Mouse (Mus musculus): Measurements from ENCODE around the gene Ifi213.
"Not testable (repeated sequence)": the region's sequence is repeated elsewhere in the genome, so short reads cannot be mapped to it uniquely, and the experiment has no call there.

Ifi213 gene

GRCm38 (mm10) chr1:173598838-173599494, at the start of gene Ifi213:
Ifi213 (minus strand) TSS chr1:173599274.
- not testable (repeated sequence) for DNase-seq (ENCODE audit: inconsistent ontology term)

GRCm38 (mm10) chr1:173645393-173645792, 46.3 kb upstream of the Ifi213 start:
- no peak for DNase-seq (ENCODE audit: inconsistent ontology term)

- DNase-seq (ENCODE audit: inconsistent ontology term) = no peak
These were observed 35.0 kb upstream of the Ifi213 start for GRCm38 (mm10) chr1:173633969-173634645.

GRCm38 (mm10) chr1:173630622-173631021, 31.5 kb upstream of the Ifi213 start, which contains the start of gene Ifi209:
Ifi209 (plus strand) TSS chr1:173630917.
- not testable (repeated sequence) for DNase-seq (ENCODE audit: inconsistent ontology term)

- DNase-seq (ENCODE audit: inconsistent ontology term) = no peak
These were observed 27.6 kb upstream of the Ifi213 start for GRCm38 (mm10) chr1:173626686-173627085.

GRCm38 (mm10) chr1:173624052-173624451, 25.0 kb upstream of the Ifi213 start:
- no peak for DNase-seq (ENCODE audit: inconsistent ontology term)

GRCm38 (mm10) chr1:173622216-173622615, 23.1 kb upstream of the Ifi213 start:
- not testable (repeated sequence) for DNase-seq (ENCODE audit: inconsistent ontology term)

- not testable (repeated sequence) for DNase-seq (ENCODE audit: inconsistent ontology term)
These were observed 11.2 kb upstream of the Ifi213 start for GRCm38 (mm10) chr1:173610291-173610690.

- DNase-seq (ENCODE audit: inconsistent ontology term) = not testable (repeated sequence)
These were observed 9.4 kb downstream of the Ifi213 start for GRCm38 (mm10) chr1:173589698-173590097.

- no peak for DNase-seq (ENCODE audit: inconsistent ontology term)
These were observed 19.0 kb downstream of the Ifi213 start for GRCm38 (mm10) chr1:173579921-173580585.

- DNase-seq (ENCODE audit: inconsistent ontology term) = no peak
These were observed 20.0 kb downstream of the Ifi213 start for GRCm38 (mm10) chr1:173579079-173579478.

- not testable (repeated sequence) for DNase-seq (ENCODE audit: inconsistent ontology term)
These were observed 48.5 kb downstream of the Ifi213 start for GRCm38 (mm10) chr1:173550491-173551050.

GRCm38 (mm10) chr1:173548798-173549197, 50.3 kb downstream of the Ifi213 start:
- not testable (repeated sequence) for DNase-seq (ENCODE audit: inconsistent ontology term)

- not testable (repeated sequence) for DNase-seq (ENCODE audit: inconsistent ontology term)
These were observed 63.3 kb downstream of the Ifi213 start, which contains the start of gene Ifi214 for GRCm38 (mm10) chr1:173535791-173536190. Ifi214 (minus strand) TSS chr1:173535957.

- DNase-seq (ENCODE audit: inconsistent ontology term) = no peak
These were observed 77.6 kb downstream of the Ifi213 start for GRCm38 (mm10) chr1:173521452-173521851.

Data from Muller cell, postnatal 12 days (primary cell).